Mouse (Mus musculus) erythroblast, embryonic 14.5 days (primary cell): ENCODE measurements around the gene Ankrd65.

ENCODE experiments used
- GATA1 ChIP-seq: IDR thresholded peaks from 2 replicates; pipeline ENCODE4 v1.6.1; 2012; ENCODE audit warnings: low read length, inconsistent platforms, mixed read lengths
- TAL1 ChIP-seq: IDR thresholded peaks from 3 replicates; pipeline ENCODE4 v1.6.1; 2012; ENCODE audit warnings: low read length, inconsistent platforms, mixed read lengths

- TF ChIP-seq TAL1: no peak
- TF ChIP-seq GATA1: no peak
These were observed 13.4 kb upstream of the Ankrd65 start for GRCm38 (mm10) chr4:155776704-155777335.
